Comparison of ENCODE assay signal across 21 mouse cellular contexts in the genomic region with DNA sequence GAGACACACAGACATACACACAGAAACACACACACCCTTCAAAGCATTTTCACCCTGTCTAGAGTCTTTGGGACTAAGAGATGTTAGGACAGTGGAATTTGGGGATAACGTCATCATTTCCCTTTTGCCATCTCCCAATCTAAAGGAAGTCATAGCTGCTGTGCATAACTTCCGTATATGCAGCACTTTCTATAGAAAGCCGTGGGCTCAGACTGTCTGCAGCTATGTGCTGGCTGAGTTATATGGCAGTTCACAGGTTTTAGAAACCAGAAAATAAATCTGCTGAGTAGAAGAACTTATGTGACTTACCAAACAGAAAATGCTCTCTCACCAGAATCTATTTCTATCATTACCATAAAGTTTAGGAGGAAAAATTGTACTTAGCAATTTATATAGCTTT.
"Had no signal": no experiment of that assay in that cellular context is flagged by ENCODE, and none has a peak within 500 bp of the region (broad histone marks: within the 10 kb centered on the region; RNA-seq: fewer than 3 reads in every experiment).

No protein-coding gene starts in this region.

- H3K27ac ChIP-seq: lung, embryonic 15.5 days; midbrain, embryonic 10.5 days; midbrain, embryonic 12.5 days; neural tube, embryonic 13.5 days; neural tube, embryonic 15.5 days had no signal

- DNase-seq: liver, postnatal 0 days; lung, adult 2 months; lung, postnatal 14 days; lung, postnatal 4 days; midbrain, embryonic 14.5 days; retina, postnatal 1 day; right cerebral cortex, adult 18-20 months; right cerebral cortex, postnatal 25 days; right cerebral cortex, postnatal 4 days; spleen, adult 18-20 months; thymus, adult 2 months; thymus, postnatal 25 days; thymus, postnatal 4 days had no signal

- ATAC-seq: liver, postnatal 0 days; lung, postnatal 0 days; midbrain, embryonic 16.5 days had no signal

- H3K4me3 ChIP-seq: lung, embryonic 15.5 days; midbrain, embryonic 10.5 days; midbrain, embryonic 12.5 days; myocyte; neural tube, embryonic 13.5 days; neural tube, embryonic 15.5 days had no signal
